Mouse (Mus musculus): Measurements from ENCODE around the gene Stpg1. TPM values are rescaled to one million over a fixed set of nuclear protein-coding genes. Genes with fewer than 3 reads are reported as not detected.

Stpg1 gene
- polyA plus RNA-seq, 2 experiments, result 0.02 TPM; not detected in 1

GRCm38 (mm10) chr4:135477851-135478250 lies 16.7 kb upstream of the Stpg1 start:
- Histone ChIP-seq H3K27ac (no peak overlapping the region), H3K9me3 (ENCODE audit: control insufficient read depth, low read length) (no peaks in the 10 kb centered on the region), H3K27me3 (ENCODE audit: control insufficient read depth, insufficient read depth, low read length) (no peaks in the 10 kb centered on the region), H3K4me3 (ENCODE audit: insufficient read depth in 1 of 2, low read depth in 2 of 2, low read length in 2 of 2) (no peak overlapping the region), H3K4me1 (replicated peaks; ENCODE audit: control insufficient read depth in 2 of 2, insufficient read depth in 2 of 2, low read length in 1 of 2) (peaks cover 3 to 4% of the 10 kb centered on the region in 2 experiments; a peak in 3 of 4 replicates), H3K36me3 (replicated peaks; ENCODE audit: control insufficient read depth, insufficient read depth, low read depth) (no peaks in the 10 kb centered on the region), H3K9ac (replicated peaks) (no peak overlapping the region), H3K4me2 (ENCODE audit: low read depth) (no peak overlapping the region)
- TF ChIP-seq EP300 (IDR thresholded peaks at IDR 0.05; ENCODE audit: low read depth) (no peak), CTCF (IDR thresholded peaks at IDR 0.05; ENCODE audit: low read depth) (no peak)
- ATAC-seq (ENCODE audit: insufficient read depth), result no peak
- no peak for DNase-seq (ENCODE audit: low read depth in 3 of 3, low spot score in 3 of 3)
- WGBS (ENCODE audit: insufficient replicate concordance), result 73% methylated on average over 10 of the region's 10 CpGs

DNA sequence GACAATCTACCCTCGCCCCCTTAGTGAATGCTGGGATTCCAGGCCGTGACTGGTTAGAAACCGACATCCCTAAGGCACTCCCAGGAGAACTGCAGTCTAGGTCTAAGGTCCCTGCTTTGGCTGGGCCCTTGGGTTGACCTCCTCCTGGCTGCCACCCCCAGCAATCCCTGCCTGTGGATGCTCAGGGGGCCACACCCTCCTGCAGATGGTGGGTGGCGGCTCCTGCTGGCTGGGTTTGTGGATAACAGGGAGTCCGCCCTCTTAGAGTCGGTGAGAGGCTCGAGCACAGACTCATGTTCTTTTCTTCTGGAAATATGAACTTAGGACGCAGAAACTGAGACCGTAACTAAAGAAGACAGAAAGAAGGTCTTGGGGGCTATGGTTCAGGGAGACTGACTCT lies 14.2 kb upstream of the Stpg1 start:
- H3K9ac ChIP-seq (replicated peaks), result peak overlapping the region; percentile 18; the same call in 1 of the 2 replicates
- H3K4me3 ChIP-seq (ENCODE audit: insufficient read depth in 1 of 2, low read depth in 2 of 2, low read length in 2 of 2), result no peak overlapping the region
- peaks cover 3 to 4% of the 10 kb centered on the region in 2 experiments; a peak in 3 of 4 replicates for H3K4me1 ChIP-seq (replicated peaks; ENCODE audit: control insufficient read depth in 2 of 2, insufficient read depth in 2 of 2, low read length in 1 of 2)
- H3K36me3 ChIP-seq (replicated peaks; ENCODE audit: control insufficient read depth, insufficient read depth, low read depth), result no peaks in the 10 kb centered on the region
- no peaks in the 10 kb centered on the region for H3K27me3 ChIP-seq (ENCODE audit: control insufficient read depth, insufficient read depth, low read length)
- WGBS (ENCODE audit: insufficient replicate concordance), result 53% methylated on average over 9 of the region's 9 CpGs
- DNase-seq (ENCODE audit: low read depth in 3 of 3, low spot score in 3 of 3), result peak in 1 of 3 experiments; percentile 23
- no peak overlapping the region for H3K4me2 ChIP-seq (ENCODE audit: low read depth)
- no peaks in the 10 kb centered on the region for H3K9me3 ChIP-seq (ENCODE audit: control insufficient read depth, low read length)
- peak; percentile 50; the same call in 1 of the 2 replicates for ATAC-seq (ENCODE audit: insufficient read depth)
- TF ChIP-seq CTCF (IDR thresholded peaks at IDR 0.05; ENCODE audit: low read depth), result peak; percentile 77
- TF ChIP-seq EP300 (IDR thresholded peaks at IDR 0.05; ENCODE audit: low read depth), result no peak
- no peak overlapping the region for H3K27ac ChIP-seq

GRCm38 (mm10) chr4:135485086-135485485 lies 9.5 kb upstream of the Stpg1 start:
- H3K4me2 ChIP-seq (ENCODE audit: low read depth), result no peak overlapping the region
- no peaks in the 10 kb centered on the region for H3K9me3 ChIP-seq (ENCODE audit: control insufficient read depth, low read length)
- peaks cover 3 to 4% of the 10 kb centered on the region in 2 experiments; a peak in 3 of 4 replicates for H3K4me1 ChIP-seq (replicated peaks; ENCODE audit: control insufficient read depth in 2 of 2, insufficient read depth in 2 of 2, low read length in 1 of 2)
- no peak overlapping the region for H3K27ac ChIP-seq
- ATAC-seq (ENCODE audit: insufficient read depth) (no peak), DNase-seq (ENCODE audit: low read depth in 3 of 3, low spot score in 3 of 3) (no peak)
- no peak overlapping the region for H3K4me3 ChIP-seq (ENCODE audit: insufficient read depth in 1 of 2, low read depth in 2 of 2, low read length in 2 of 2)
- TF ChIP-seq EP300 (IDR thresholded peaks at IDR 0.05; ENCODE audit: low read depth) (no peak), CTCF (IDR thresholded peaks at IDR 0.05; ENCODE audit: low read depth) (no peak)
- no peaks in the 10 kb centered on the region for H3K36me3 ChIP-seq (replicated peaks; ENCODE audit: control insufficient read depth, insufficient read depth, low read depth)
- no peaks in the 10 kb centered on the region for H3K27me3 ChIP-seq (ENCODE audit: control insufficient read depth, insufficient read depth, low read length)
- no peak overlapping the region for H3K9ac ChIP-seq (replicated peaks)
- WGBS (ENCODE audit: insufficient replicate concordance), result 76% methylated on average over 10 of the region's 10 CpGs

GRCm38 (mm10) chr4:135486352-135486751 lies 8.2 kb upstream of the Stpg1 start:
- Histone ChIP-seq H3K9ac (replicated peaks) (no peak overlapping the region), H3K4me3 (ENCODE audit: insufficient read depth in 1 of 2, low read depth in 2 of 2, low read length in 2 of 2) (no peak overlapping the region), H3K9me3 (ENCODE audit: control insufficient read depth, low read length) (no peaks in the 10 kb centered on the region), H3K27me3 (ENCODE audit: control insufficient read depth, insufficient read depth, low read length) (no peaks in the 10 kb centered on the region), H3K4me2 (ENCODE audit: low read depth) (no peak overlapping the region), H3K27ac (no peak overlapping the region), H3K36me3 (replicated peaks; ENCODE audit: control insufficient read depth, insufficient read depth, low read depth) (peaks cover 4% of the 10 kb centered on the region), H3K4me1 (replicated peaks; ENCODE audit: control insufficient read depth in 2 of 2, insufficient read depth in 2 of 2, low read length in 1 of 2) (no peaks in the 10 kb centered on the region)
- DNase-seq (ENCODE audit: low read depth in 3 of 3, low spot score in 3 of 3) (no peak), ATAC-seq (ENCODE audit: insufficient read depth) (no peak)
- WGBS (ENCODE audit: insufficient replicate concordance), result 80% methylated on average over 11 of the region's 11 CpGs
- TF ChIP-seq EP300 (IDR thresholded peaks at IDR 0.05; ENCODE audit: low read depth) (no peak), CTCF (IDR thresholded peaks at IDR 0.05; ENCODE audit: low read depth) (no peak)

DNA sequence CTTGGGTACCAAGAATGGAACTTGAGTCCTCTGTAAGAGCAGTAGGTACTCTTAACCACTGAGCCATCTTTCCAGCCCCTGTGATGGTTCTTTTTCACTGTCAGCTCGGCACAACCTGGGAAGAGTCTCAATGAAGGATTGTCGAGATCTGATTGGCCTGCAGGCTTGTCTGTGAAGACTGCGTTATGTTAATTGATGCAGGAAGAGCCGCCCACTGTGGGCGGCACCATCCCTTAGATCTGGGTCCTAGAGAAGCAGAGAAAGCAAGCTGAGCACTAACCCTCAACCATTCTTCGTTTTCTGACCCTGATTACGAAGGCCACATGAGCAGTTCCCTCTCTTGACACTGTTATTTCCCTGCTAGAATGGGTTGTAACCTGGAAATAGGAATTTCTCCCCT lies 5.3 kb upstream of the Stpg1 start:
- DNase-seq (ENCODE audit: low read depth in 3 of 3, low spot score in 3 of 3) (no peak), ATAC-seq (ENCODE audit: insufficient read depth) (no peak)
- no peak overlapping the region for H3K27ac ChIP-seq
- H3K4me3 ChIP-seq (ENCODE audit: insufficient read depth in 1 of 2, low read depth in 2 of 2, low read length in 2 of 2), result no peak overlapping the region
- H3K27me3 ChIP-seq (ENCODE audit: control insufficient read depth, insufficient read depth, low read length), result no peaks in the 10 kb centered on the region
- WGBS (ENCODE audit: insufficient replicate concordance), result 76% methylated on average over 7 of the region's 7 CpGs
- peaks cover 2 to 8% of the 10 kb centered on the region in 2 experiments; a peak in 3 of 4 replicates for H3K4me1 ChIP-seq (replicated peaks; ENCODE audit: control insufficient read depth in 2 of 2, insufficient read depth in 2 of 2, low read length in 1 of 2)
- H3K4me2 ChIP-seq (ENCODE audit: low read depth), result no peak overlapping the region
- TF ChIP-seq CTCF (IDR thresholded peaks at IDR 0.05; ENCODE audit: low read depth) (no peak), EP300 (IDR thresholded peaks at IDR 0.05; ENCODE audit: low read depth) (no peak)
- H3K9ac ChIP-seq (replicated peaks), result no peak overlapping the region
- no peaks in the 10 kb centered on the region for H3K9me3 ChIP-seq (ENCODE audit: control insufficient read depth, low read length)
- peaks cover 4% of the 10 kb centered on the region for H3K36me3 ChIP-seq (replicated peaks; ENCODE audit: control insufficient read depth, insufficient read depth, low read depth)
